7 mouse cellular contexts compared by ENCODE assay signal in the genomic region with DNA sequence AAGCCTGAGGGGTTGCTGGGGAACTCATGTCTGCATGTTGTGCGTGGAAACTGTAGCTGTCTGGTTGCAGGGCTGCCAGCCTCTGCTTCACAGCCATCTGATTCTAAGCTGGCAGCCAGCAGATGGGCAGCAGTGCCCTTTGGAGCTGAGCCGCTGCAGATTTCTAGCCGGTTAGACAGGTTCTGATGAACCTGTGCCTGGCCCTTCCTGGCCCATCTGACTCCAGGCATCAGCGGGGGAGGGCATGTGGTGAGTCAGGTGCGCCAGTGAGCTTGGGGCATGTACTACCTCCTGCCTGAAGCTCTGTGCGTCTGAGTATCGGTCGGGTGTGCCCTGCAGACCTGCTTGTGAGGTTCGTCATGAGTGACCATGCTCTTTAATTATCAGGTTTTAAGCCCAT. TPM values are rescaled to one million over a fixed set of nuclear protein-coding genes. Genes with fewer than 3 reads are reported as not detected.
DNase-seq lines count a peak whose midpoint lies in the region; ATAC-seq lines count a peak whose summit lies in the region.

No protein-coding gene starts in this region.

- peaks cover 77% of the 10 kb centered on the region for H3K4me1 ChIP-seq in liver, embryonic 15.5 days (replicated peaks)
- H3K4me1 ChIP-seq in forebrain, embryonic 13.5 days: peaks cover 4% of the 10 kb centered on the region

- peak; percentile 25 for DNase-seq in spleen, adult 12 weeks (ENCODE audit: low spot score)
- no peak for DNase-seq in spleen, postnatal 36 days (ENCODE audit: low spot score in 2 of 2)
- DNase-seq in cerebellum, postnatal 25 days: peak; percentile 82 to 86
- DNase-seq in kidney, adult 11 months: peak; percentile 81
- no peak for DNase-seq in thymus, adult 18-20 months

- ATAC-seq in liver, embryonic 15.5 days (ENCODE audit: insufficient read depth): peak; percentile 14; the same call in 1 of the 2 replicates
- ATAC-seq in forebrain, embryonic 13.5 days: no peak

- peak overlapping the region; percentile 96 for H3K27ac ChIP-seq in liver, embryonic 15.5 days (replicated peaks)
- no peak overlapping the region for H3K27ac ChIP-seq in forebrain, embryonic 13.5 days

- 0 out of 2 replicates have a peak overlapping the region, but pooled peaks have one; percentile 18 for H3K4me3 ChIP-seq in liver, embryonic 15.5 days (replicated peaks)
- no peak overlapping the region for H3K4me3 ChIP-seq in forebrain, embryonic 13.5 days

- 75% methylated on average over 9 of the region's 9 CpGs for WGBS in liver, embryonic 15.5 days (ENCODE audit: insufficient replicate concordance)
- WGBS in forebrain, embryonic 13.5 days: 90% methylated on average over 9 of the region's 9 CpGs

- no peaks in the 10 kb centered on the region for H3K9me3 ChIP-seq in liver, embryonic 15.5 days (replicated peaks)
- H3K9me3 ChIP-seq in forebrain, embryonic 13.5 days (replicated peaks): no peaks in the 10 kb centered on the region

- H3K9ac ChIP-seq in liver, embryonic 15.5 days: peak overlapping the region; percentile 29; the same call in 1 of the 2 replicates
- no peak overlapping the region for H3K9ac ChIP-seq in forebrain, embryonic 13.5 days

- H3K4me2 ChIP-seq in liver, embryonic 15.5 days: peak overlapping the region; percentile 52
- H3K4me2 ChIP-seq in forebrain, embryonic 13.5 days: no peak overlapping the region

- no peaks in the 10 kb centered on the region for H3K27me3 ChIP-seq in liver, embryonic 15.5 days
- H3K27me3 ChIP-seq in forebrain, embryonic 13.5 days: no peaks in the 10 kb centered on the region

- H3K36me3 ChIP-seq in liver, embryonic 15.5 days (replicated peaks): peaks cover 27% of the 10 kb centered on the region
- peaks cover 26% of the 10 kb centered on the region for H3K36me3 ChIP-seq in forebrain, embryonic 13.5 days (ENCODE audit: poor library complexity, severe bottlenecking)

RNA-seq across cellular contexts. Expression of a gene that starts 24.8 kb away (rescaled TPM):
- polyA plus RNA-seq in liver, embryonic 15.5 days (2015; fragmentation: Nextera tagmentation; extraction: Ambion mirVana): 0.82 and 1.1 TPM in 2 replicates
- polyA plus RNA-seq in forebrain, embryonic 13.5 days (2015; fragmentation: Nextera tagmentation; extraction: Ambion mirVana): 0.19 and 0.44 TPM in 2 replicates

Comparison
In these comparisons a context has a peak if more than half of its experiments do, and no peak if none do; other contexts are left out.
1. DNase-seq: peak in spleen, adult 12 weeks (single experiment), cerebellum, postnatal 25 days (2 of 2) and kidney, adult 11 months (single experiment); none in spleen, postnatal 36 days (0 of 2) and thymus, adult 18-20 months (0 of 2).